ENCODE assay signal across 10 mouse cellular contexts in genomic region chr2:166322668-166323043, GRCm38 (mm10).
A peak's percentile ranks its signal among the peaks of the same experiment; 100 is the strongest.
DNase-seq lines count a peak whose midpoint lies in the region; ATAC-seq and TF ChIP-seq lines count a peak whose summit lies in the region.
"Had no signal": no experiment of that assay in that cellular context is flagged by ENCODE, and none has a peak within 500 bp of the region (broad histone marks: within the 10 kb centered on the region; RNA-seq: fewer than 3 reads in every experiment).

No protein-coding gene starts in this region.

- no peaks in the 10 kb centered on the region for H3K36me3 ChIP-seq in hindbrain, embryonic 10.5 days
- no peaks in the 10 kb centered on the region for H3K36me3 ChIP-seq in hindbrain, embryonic 16.5 days (ENCODE audit: control insufficient read depth, insufficient read depth, low read length)
- no peaks in the 10 kb centered on the region for H3K36me3 ChIP-seq in embryonic facial prominence, embryonic 14.5 days (ENCODE audit: control insufficient read depth, insufficient read depth, low read length)
- no peaks in the 10 kb centered on the region for H3K36me3 ChIP-seq in limb, embryonic 14.5 days (ENCODE audit: control insufficient read depth, insufficient read depth, low read length)
- H3K36me3 ChIP-seq: forebrain, embryonic 10.5 days had no signal

- H3K4me3 ChIP-seq in hindbrain, embryonic 10.5 days = no peak overlapping the region
- no peak overlapping the region for H3K4me3 ChIP-seq in hindbrain, embryonic 16.5 days (ENCODE audit: low read length)
- no peak overlapping the region for H3K4me3 ChIP-seq in embryonic facial prominence, embryonic 14.5 days (ENCODE audit: low read depth, low read length)
- no peak overlapping the region for H3K4me3 ChIP-seq in limb, embryonic 14.5 days (replicated peaks; ENCODE audit: low read length)
- H3K4me3 ChIP-seq: forebrain, embryonic 10.5 days had no signal

- peaks cover 37% of the 10 kb centered on the region for H3K4me1 ChIP-seq in hindbrain, embryonic 10.5 days (replicated peaks)
- H3K4me1 ChIP-seq in hindbrain, embryonic 16.5 days (ENCODE audit: control insufficient read depth, insufficient read depth, low read depth, low read length) = peaks cover 14% of the 10 kb centered on the region
- H3K4me1 ChIP-seq in embryonic facial prominence, embryonic 14.5 days (ENCODE audit: control insufficient read depth, insufficient read depth, low read length) = peaks cover 32% of the 10 kb centered on the region
- peaks cover 34% of the 10 kb centered on the region for H3K4me1 ChIP-seq in limb, embryonic 14.5 days (ENCODE audit: control insufficient read depth, insufficient read depth, low read length)

- ATAC-seq in hindbrain, embryonic 16.5 days = no peak
- ATAC-seq in embryonic facial prominence, embryonic 14.5 days (ENCODE audit: low read depth) = no peak
- ATAC-seq in limb, embryonic 14.5 days (ENCODE audit: low FRiP score, low read depth) = no peak
- ATAC-seq in megakaryocyte-erythroid progenitor cell, adult 5-6 weeks (replicated peaks; ENCODE audit: low FRiP score, low TSS enrichment, poor library complexity, severe bottlenecking) = no peak

- H3K27me3 ChIP-seq in hindbrain, embryonic 10.5 days (ENCODE audit: insufficient read depth, poor library complexity, severe bottlenecking) = peaks cover 82% of the 10 kb centered on the region
- 0 out of 2 replicates have a peak, but pooled peaks cover 4% of the 10 kb centered on the region for H3K27me3 ChIP-seq in hindbrain, embryonic 16.5 days (replicated peaks; ENCODE audit: control insufficient read depth, insufficient read depth, low read length)
- H3K27me3 ChIP-seq in embryonic facial prominence, embryonic 14.5 days (replicated peaks; ENCODE audit: control insufficient read depth, insufficient read depth, low read length) = no peaks in the 10 kb centered on the region
- no peaks in the 10 kb centered on the region for H3K27me3 ChIP-seq in limb, embryonic 14.5 days (ENCODE audit: control insufficient read depth, insufficient read depth, low read length)

- peak overlapping the region; percentile 66; the same call in 1 of the 2 replicates for H3K27ac ChIP-seq in hindbrain, embryonic 10.5 days
- H3K27ac ChIP-seq in hindbrain, embryonic 16.5 days (ENCODE audit: low read depth, low read length) = no peak overlapping the region
- peak overlapping the region; percentile 53; the same call in 1 of the 2 replicates for H3K27ac ChIP-seq in embryonic facial prominence, embryonic 14.5 days (replicated peaks; ENCODE audit: low read depth, low read length)
- peak overlapping the region; percentile 35; the same call in 1 of the 2 replicates for H3K27ac ChIP-seq in limb, embryonic 14.5 days (replicated peaks; ENCODE audit: low read depth, low read length)
- H3K27ac ChIP-seq: forebrain, embryonic 10.5 days had no signal

- H3K9ac ChIP-seq in hindbrain, embryonic 16.5 days (ENCODE audit: low read depth, low read length) = no peak overlapping the region
- no peak overlapping the region for H3K9ac ChIP-seq in embryonic facial prominence, embryonic 14.5 days (ENCODE audit: low read depth, low read length)
- H3K9ac ChIP-seq in limb, embryonic 14.5 days (ENCODE audit: low read depth, low read length, severe bottlenecking) = no peak overlapping the region

- no peak overlapping the region for H3K4me2 ChIP-seq in hindbrain, embryonic 16.5 days (ENCODE audit: low read length)
- no peak overlapping the region for H3K4me2 ChIP-seq in embryonic facial prominence, embryonic 14.5 days (ENCODE audit: low read depth, low read length)
- no peak overlapping the region for H3K4me2 ChIP-seq in limb, embryonic 14.5 days (replicated peaks; ENCODE audit: low read depth, low read length, severe bottlenecking)

- DNase-seq in hindbrain, embryonic 10.5 days (ENCODE audit: low spot score) = no peak
- DNase-seq in embryo, embryonic 10.5 days (ENCODE audit: low spot score) = peak; percentile 67
- no peak for DNase-seq in embryonic facial prominence, embryonic 14.5 days (ENCODE audit: low spot score)
- DNase-seq in limb, embryonic 14.5 days (ENCODE audit: low spot score) = no peak
- DNase-seq in Muller cell, postnatal 12 days (ENCODE audit: inconsistent ontology term) = no peak
- DNase-seq: cerebellum, adult 11-12 months; lung, adult 2 months had no signal

- no peak for TF ChIP-seq POLR2A in limb, embryonic 14.5 days (IDR thresholded peaks at IDR 0.05; ENCODE audit: borderline replicate concordance, extremely low read depth, insufficient read depth, insufficient read length)

- H3K9me3 ChIP-seq in hindbrain, embryonic 10.5 days = no peaks in the 10 kb centered on the region
- no peaks in the 10 kb centered on the region for H3K9me3 ChIP-seq in hindbrain, embryonic 16.5 days (ENCODE audit: control insufficient read depth, low read length)
- H3K9me3 ChIP-seq in embryonic facial prominence, embryonic 14.5 days (ENCODE audit: control insufficient read depth, low read length) = no peaks in the 10 kb centered on the region
- no peaks in the 10 kb centered on the region for H3K9me3 ChIP-seq in limb, embryonic 14.5 days (ENCODE audit: control insufficient read depth, low read length)
- H3K9me3 ChIP-seq: forebrain, embryonic 10.5 days had no signal

- 62% methylated on average over 6 of the region's 6 CpGs for WGBS in hindbrain, embryonic 10.5 days
- whole genome bisulfite sequencing in hindbrain, embryonic 16.5 days = 42% methylated on average over 6 of the region's 6 CpGs
- 55% methylated on average over 6 of the region's 6 CpGs for WGBS in embryonic facial prominence, embryonic 14.5 days
- 44% methylated on average over 6 of the region's 6 CpGs for WGBS in limb, embryonic 14.5 days
